Mouse (Mus musculus): Measurements from ENCODE around the gene Olfr1535.

DNA sequence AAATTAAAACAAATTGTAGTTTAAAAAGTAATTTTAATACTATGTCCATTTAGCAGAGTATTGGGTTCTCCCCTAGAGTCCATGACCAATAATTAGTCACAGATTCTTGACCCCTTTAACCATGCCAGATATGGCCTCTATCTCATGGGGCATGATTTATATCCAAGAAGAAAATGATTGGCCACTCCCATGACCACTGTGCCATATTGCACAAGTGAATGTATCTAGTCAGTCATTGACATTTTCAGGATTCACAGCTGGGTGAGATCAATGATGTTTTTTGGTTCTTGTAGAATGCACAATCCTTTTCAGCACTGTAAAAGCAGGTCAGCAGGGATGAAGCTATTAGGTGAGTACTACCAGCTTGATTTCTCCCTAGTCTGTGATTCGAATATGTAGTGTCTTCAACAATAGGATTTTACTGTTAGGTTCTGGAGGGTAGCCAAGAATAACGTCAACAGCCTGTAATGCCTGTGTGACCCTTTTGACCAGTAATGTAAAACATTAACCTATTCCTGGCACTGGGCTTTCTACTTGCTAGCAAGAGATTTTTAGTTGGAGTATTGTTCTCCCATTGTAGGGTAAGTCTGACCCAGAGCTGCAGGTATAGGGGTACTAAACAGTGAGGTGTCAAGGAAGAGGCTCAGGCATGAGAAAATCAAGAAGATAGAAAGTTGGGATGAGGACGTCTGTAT, 9.1 kb downstream of the Olfr1535 start:
- no peak for TF ChIP-seq POLR2A (IDR thresholded peaks at IDR 0.05; ENCODE audit: borderline replicate concordance, extremely low read depth, low read depth, low read length)
- TF ChIP-seq CTCF (IDR thresholded peaks at IDR 0.05; ENCODE audit: insufficient read depth, low read length) = no peak

All from lung, adult 2 months (tissue).